Mouse (Mus musculus) central nervous system, embryonic 11.5 days (tissue): ENCODE data around the gene Ptgdr. TPM values are rescaled to one million over a fixed set of nuclear protein-coding genes. Genes with fewer than 3 reads are reported as not detected.

Experiments
- polyA plus RNA-seq: library from polyadenylated mRNA; depleted of rRNA; stranded (reverse); fragments of >200 nt; gene quantifications from 2 replicates; pipeline ENCODE4 v1.2.3, GENCODE M21; 2012; rRNA removed

Gene Ptgdr
- 0.01 and 0.07 TPM in 2 replicates for polyA plus RNA-seq

GRCm38 (mm10) chr14:44858868-44859613 lies at the start of gene Ptgdr:
Ptgdr (minus strand) TSS chr14:44859375.

Other genes with a start within 250 kb of the Ptgdr start
- gene Gm5624, start 231.4 kb downstream of the Ptgdr start, polyA plus RNA-seq = not detected in 2 replicates
- not detected in 2 replicates for gene Gm8257, start 152.9 kb downstream of the Ptgdr start, polyA plus RNA-seq
- gene Gm8267, start 109.0 kb downstream of the Ptgdr start, polyA plus RNA-seq = not detected in 2 replicates
- 0.08 and 0.15 TPM in 2 replicates for gene Ptger2, start 128.8 kb upstream of the Ptgdr start, polyA plus RNA-seq